Mouse (Mus musculus): ENCODE measurements around the gene Actr5. TPM values are rescaled to one million over a fixed set of nuclear protein-coding genes. Genes with fewer than 3 reads are reported as not detected.

The Actr5 gene
- polyA plus RNA-seq, 1 experiment = 7.5 TPM

GRCm38 (mm10) chr2:158669199-158670195 is 44.8 kb downstream of the Actr5 start:
- Histone ChIP-seq H3K4me1 (ENCODE audit: control insufficient read depth, insufficient read depth, low read length) (no peaks in the 10 kb centered on the region; the same call in 1 of the 2 replicates), H3K27me3 (ENCODE audit: control insufficient read depth, insufficient read depth, low read length) (no peaks in the 10 kb centered on the region; the same call in 1 of the 2 replicates), H3K4me3 (replicated peaks; ENCODE audit: insufficient read depth, low read depth, low read length) (no peak overlapping the region), H3K27ac (ENCODE audit: insufficient read depth, low read length) (0 out of 2 replicates have a peak overlapping the region, but pooled peaks have one; percentile 23)
- DNase-seq = no peak
- WGBS = 74% methylated on average over 13 of the region's 13 CpGs
- TF ChIP-seq POLR2A (IDR thresholded peaks at IDR 0.05; ENCODE audit: borderline replicate concordance, insufficient read depth, low read length) (no peak), CTCF (IDR thresholded peaks at IDR 0.05; ENCODE audit: borderline replicate concordance, insufficient read depth, low read depth, low read length) (no peak)

GRCm38 (mm10) chr2:158670571-158670970 is 45.9 kb downstream of the Actr5 start:
- peak overlapping the region; percentile 43; the same call in 1 of the 2 replicates for H3K27ac ChIP-seq (ENCODE audit: insufficient read depth, low read length)
- WGBS = 49% methylated on average over 10 of the region's 10 CpGs
- no peak overlapping the region for H3K4me3 ChIP-seq (replicated peaks; ENCODE audit: insufficient read depth, low read depth, low read length)
- H3K4me1 ChIP-seq (ENCODE audit: control insufficient read depth, insufficient read depth, low read length) = no peaks in the 10 kb centered on the region; the same call in 1 of the 2 replicates
- TF ChIP-seq POLR2A (IDR thresholded peaks at IDR 0.05; ENCODE audit: borderline replicate concordance, insufficient read depth, low read length) (no peak), CTCF (IDR thresholded peaks at IDR 0.05; ENCODE audit: borderline replicate concordance, insufficient read depth, low read depth, low read length) (no peak)
- DNase-seq = no peak
- H3K27me3 ChIP-seq (ENCODE audit: control insufficient read depth, insufficient read depth, low read length) = no peaks in the 10 kb centered on the region; the same call in 1 of the 2 replicates

- Histone ChIP-seq H3K4me1 (ENCODE audit: control insufficient read depth, insufficient read depth, low read length) (no peaks in the 10 kb centered on the region; the same call in 1 of the 2 replicates), H3K4me3 (replicated peaks; ENCODE audit: insufficient read depth, low read depth, low read length) (no peak overlapping the region), H3K27ac (ENCODE audit: insufficient read depth, low read length) (peak overlapping the region; percentile 33), H3K27me3 (ENCODE audit: control insufficient read depth, insufficient read depth, low read length) (no peaks in the 10 kb centered on the region)
- 22% methylated on average over 6 of the region's 6 CpGs for whole genome bisulfite sequencing
- no peak for DNase-seq
- TF ChIP-seq CTCF (IDR thresholded peaks at IDR 0.05; ENCODE audit: borderline replicate concordance, insufficient read depth, low read depth, low read length) (no peak), POLR2A (IDR thresholded peaks at IDR 0.05; ENCODE audit: borderline replicate concordance, insufficient read depth, low read length) (no peak)
Measured at GRCm38 (mm10) chr2:158672829-158673228, 48.1 kb downstream of the Actr5 start.

GRCm38 (mm10) chr2:158673493-158673892 is 48.8 kb downstream of the Actr5 start:
- TF ChIP-seq POLR2A (IDR thresholded peaks at IDR 0.05; ENCODE audit: borderline replicate concordance, insufficient read depth, low read length) (no peak), CTCF (IDR thresholded peaks at IDR 0.05; ENCODE audit: borderline replicate concordance, insufficient read depth, low read depth, low read length) (no peak)
- no peak overlapping the region for H3K4me3 ChIP-seq (replicated peaks; ENCODE audit: insufficient read depth, low read depth, low read length)
- no peaks in the 10 kb centered on the region; the same call in 1 of the 2 replicates for H3K4me1 ChIP-seq (ENCODE audit: control insufficient read depth, insufficient read depth, low read length)
- H3K27me3 ChIP-seq (ENCODE audit: control insufficient read depth, insufficient read depth, low read length) = no peaks in the 10 kb centered on the region
- no peak overlapping the region; the same call in 1 of the 2 replicates for H3K27ac ChIP-seq (ENCODE audit: insufficient read depth, low read length)
- no peak for DNase-seq
- WGBS = 19% methylated on average over 4 of the region's 4 CpGs

GRCm38 (mm10) chr2:158674131-158674530 is 49.4 kb downstream of the Actr5 start:
- no peaks in the 10 kb centered on the region; the same call in 1 of the 2 replicates for H3K4me1 ChIP-seq (ENCODE audit: control insufficient read depth, insufficient read depth, low read length)
- DNase-seq = no peak
- TF ChIP-seq CTCF (IDR thresholded peaks at IDR 0.05; ENCODE audit: borderline replicate concordance, insufficient read depth, low read depth, low read length) (no peak), POLR2A (IDR thresholded peaks at IDR 0.05; ENCODE audit: borderline replicate concordance, insufficient read depth, low read length) (no peak)
- 25% methylated on average over 6 of the region's 6 CpGs for WGBS
- no peaks in the 10 kb centered on the region for H3K27me3 ChIP-seq (ENCODE audit: control insufficient read depth, insufficient read depth, low read length)
- H3K27ac ChIP-seq (ENCODE audit: insufficient read depth, low read length) = no peak overlapping the region
- H3K4me3 ChIP-seq (replicated peaks; ENCODE audit: insufficient read depth, low read depth, low read length) = no peak overlapping the region

GRCm38 (mm10) chr2:158674759-158675158 is 50.1 kb downstream of the Actr5 start:
- no peak for TF ChIP-seq CTCF (IDR thresholded peaks at IDR 0.05; ENCODE audit: borderline replicate concordance, insufficient read depth, low read depth, low read length)
- no peak for TF ChIP-seq POLR2A (IDR thresholded peaks at IDR 0.05; ENCODE audit: borderline replicate concordance, insufficient read depth, low read length)
- WGBS = 82% methylated on average over 7 of the region's 7 CpGs
- no peak overlapping the region for H3K27ac ChIP-seq (ENCODE audit: insufficient read depth, low read length)

GRCm38 (mm10) chr2:158675161-158675560 is 50.5 kb downstream of the Actr5 start:
- Histone ChIP-seq H3K4me1 (ENCODE audit: control insufficient read depth, insufficient read depth, low read length) (no peaks in the 10 kb centered on the region; the same call in 1 of the 2 replicates), H3K27ac (ENCODE audit: insufficient read depth, low read length) (no peak overlapping the region), H3K4me3 (replicated peaks; ENCODE audit: insufficient read depth, low read depth, low read length) (no peak overlapping the region), H3K27me3 (ENCODE audit: control insufficient read depth, insufficient read depth, low read length) (no peaks in the 10 kb centered on the region)
- TF ChIP-seq CTCF (IDR thresholded peaks at IDR 0.05; ENCODE audit: borderline replicate concordance, insufficient read depth, low read depth, low read length) (no peak), POLR2A (IDR thresholded peaks at IDR 0.05; ENCODE audit: borderline replicate concordance, insufficient read depth, low read length) (no peak)
- DNase-seq = no peak
- 55% methylated on average over 6 of the region's 6 CpGs for WGBS

More at GRCm38 (mm10) chr2:158674759-158675158, 50.1 kb downstream of the Actr5 start:
- no peak for DNase-seq
- Histone ChIP-seq H3K4me3 (replicated peaks; ENCODE audit: insufficient read depth, low read depth, low read length) (no peak overlapping the region), H3K27me3 (ENCODE audit: control insufficient read depth, insufficient read depth, low read length) (no peaks in the 10 kb centered on the region), H3K4me1 (ENCODE audit: control insufficient read depth, insufficient read depth, low read length) (no peaks in the 10 kb centered on the region; the same call in 1 of the 2 replicates)

All from cerebellum, adult 2 months (tissue).